In genomic region chr3:95785501-95785900, GRCm38 (mm10) we compare ENCODE assay signal across 21 mouse cellular contexts. TPM values are rescaled to one million over a fixed set of nuclear protein-coding genes. Genes with fewer than 3 reads are reported as not detected.
A peak's percentile ranks its signal among the peaks of the same experiment; 100 is the strongest.
DNase-seq lines count a peak whose midpoint lies in the region; ATAC-seq and TF ChIP-seq lines count a peak whose summit lies in the region.
"Had no signal": no experiment of that assay in that cellular context is flagged by ENCODE, and none has a peak within 500 bp of the region (broad histone marks: within the 10 kb centered on the region; RNA-seq: fewer than 3 reads in every experiment).

No protein-coding gene starts in this region.

- no peak overlapping the region for H3K9ac ChIP-seq in liver, embryonic 11.5 days (ENCODE audit: low read depth, low read length)
- no peak overlapping the region for H3K9ac ChIP-seq in liver, postnatal 0 days (replicated peaks)
- H3K9ac ChIP-seq in ES-E14 (ENCODE audit: insufficient read depth, low read depth, low read length, poor library complexity, severe bottlenecking), result no peak overlapping the region
- H3K9ac ChIP-seq: embryonic facial prominence, embryonic 12.5 days; forebrain, embryonic 13.5 days; forebrain, embryonic 15.5 days; forebrain, postnatal 0 days had no signal

- H3K4me3 ChIP-seq in liver, embryonic 11.5 days (ENCODE audit: low read depth, low read length), result no peak overlapping the region
- no peak overlapping the region for H3K4me3 ChIP-seq in liver, postnatal 0 days (ENCODE audit: low read depth, low read length)
- H3K4me3 ChIP-seq in ES-E14 (ENCODE audit: insufficient read depth in 1 of 2, low read depth in 1 of 2, low read length in 2 of 2, poor library complexity in 1 of 2, severe bottlenecking in 1 of 2), result no peak overlapping the region
- H3K4me3 ChIP-seq: embryonic facial prominence, embryonic 10.5 days; embryonic facial prominence, embryonic 12.5 days; forebrain, embryonic 13.5 days; forebrain, embryonic 15.5 days had no signal

- no peak overlapping the region for H3K27ac ChIP-seq in liver, embryonic 11.5 days (ENCODE audit: low read depth, low read length)
- no peak overlapping the region for H3K27ac ChIP-seq in liver, postnatal 0 days (ENCODE audit: low read depth)
- H3K27ac ChIP-seq in ES-E14 (ENCODE audit: insufficient read depth, low read depth, low read length, poor library complexity, severe bottlenecking), result no peak overlapping the region
- H3K27ac ChIP-seq: embryonic facial prominence, embryonic 10.5 days; embryonic facial prominence, embryonic 12.5 days; forebrain, embryonic 13.5 days; forebrain, embryonic 15.5 days had no signal

- in situ Hi-C loops in ES-E14 (cut with MboI; ENCODE audit: low sequenced_read_pairs in 2 of 2, unreplicated experiment in 2 of 2), result no loop called here

- TF ChIP-seq EP300 in liver, postnatal 0 days (IDR thresholded peaks at IDR 0.05; ENCODE audit: low read depth), result no peak

- DNase-seq in liver, embryonic 11.5 days (ENCODE audit: low spot score), result peak; percentile 22
- no peak for DNase-seq in liver, postnatal 0 days
- DNase-seq in ES-E14 (ENCODE audit: low read depth, low spot score), result no peak
- peak; percentile 83 for DNase-seq in Muller cell, postnatal 12 days (ENCODE audit: inconsistent ontology term)
- DNase-seq in ZHBTc4 (ENCODE audit: low read depth, low spot score), result peak; percentile 16
- DNase-seq in cerebellum, adult 9-10 months, result no peak
- no peak for DNase-seq in urinary bladder, postnatal 14 days (ENCODE audit: low spot score)
- DNase-seq: adrenal gland, adult 2 months; adrenal gland, postnatal 10 days; adrenal gland, postnatal 25 days; cerebellum, adult 11 months; cerebellum, adult 18-20 months; cerebellum, adult 8-10 months; cerebellum, postnatal 10 days; cerebellum, postnatal 25 days; forebrain, postnatal 0 days had no signal

- H3K9me3 ChIP-seq in liver, embryonic 11.5 days (ENCODE audit: control insufficient read depth, low read length), result no peaks in the 10 kb centered on the region
- no peaks in the 10 kb centered on the region for H3K9me3 ChIP-seq in liver, postnatal 0 days (ENCODE audit: low read length)
- H3K9me3 ChIP-seq in ES-E14 (ENCODE audit: control insufficient read depth, insufficient read depth, low read depth, low read length), result no peaks in the 10 kb centered on the region
- H3K9me3 ChIP-seq: embryonic facial prominence, embryonic 10.5 days; embryonic facial prominence, embryonic 12.5 days; forebrain, embryonic 13.5 days; forebrain, embryonic 15.5 days; G1E had no signal

- H3K4me2 ChIP-seq in liver, embryonic 11.5 days, result no peak overlapping the region
- H3K4me2 ChIP-seq in liver, postnatal 0 days (ENCODE audit: low read depth, low read length), result no peak overlapping the region
- H3K4me2 ChIP-seq: embryonic facial prominence, embryonic 12.5 days; forebrain, embryonic 13.5 days; forebrain, embryonic 15.5 days had no signal

- H3K4me1 ChIP-seq in liver, embryonic 11.5 days (replicated peaks; ENCODE audit: control insufficient read depth, insufficient read depth, low read length), result no peaks in the 10 kb centered on the region
- H3K4me1 ChIP-seq in liver, postnatal 0 days (ENCODE audit: insufficient read depth), result no peaks in the 10 kb centered on the region
- no peaks in the 10 kb centered on the region for H3K4me1 ChIP-seq in ES-E14 (ENCODE audit: control insufficient read depth in 2 of 2, insufficient read depth in 2 of 2, low read length in 2 of 2, poor library complexity in 1 of 2)
- H3K4me1 ChIP-seq: embryonic facial prominence, embryonic 10.5 days; embryonic facial prominence, embryonic 12.5 days; forebrain, embryonic 13.5 days; forebrain, embryonic 15.5 days had no signal

- 94% methylated on average over 4 of the region's 4 CpGs for WGBS in liver, embryonic 11.5 days
- 85% methylated on average over 4 of the region's 4 CpGs for WGBS in liver, postnatal 0 days (ENCODE audit: insufficient replicate concordance)

- H3K36me3 ChIP-seq in liver, embryonic 11.5 days (ENCODE audit: control insufficient read depth, insufficient read depth, low read length), result peaks cover 28% of the 10 kb centered on the region
- peaks cover 63% of the 10 kb centered on the region for H3K36me3 ChIP-seq in liver, postnatal 0 days (replicated peaks; ENCODE audit: insufficient read depth, low read length)
- peaks cover 12% of the 10 kb centered on the region for H3K36me3 ChIP-seq in ES-E14 (ENCODE audit: control insufficient read depth, insufficient read depth, low read length, poor library complexity, severe bottlenecking)

- no peaks in the 10 kb centered on the region for H3K27me3 ChIP-seq in liver, embryonic 11.5 days (replicated peaks; ENCODE audit: control insufficient read depth, insufficient read depth, low read length)
- no peaks in the 10 kb centered on the region for H3K27me3 ChIP-seq in liver, postnatal 0 days (ENCODE audit: insufficient read depth, low read length)
- H3K27me3 ChIP-seq: embryonic facial prominence, embryonic 12.5 days; forebrain, embryonic 13.5 days; forebrain, embryonic 15.5 days had no signal

- no peak for ATAC-seq in liver, embryonic 11.5 days (replicated peaks; ENCODE audit: low FRiP score)
- no peak for ATAC-seq in liver, postnatal 0 days
- ATAC-seq: forebrain, embryonic 13.5 days; forebrain, embryonic 15.5 days; forebrain, postnatal 0 days had no signal

- TF ChIP-seq CTCF in liver, postnatal 0 days (IDR thresholded peaks at IDR 0.05; ENCODE audit: low read depth), result no peak

TF ChIP-seq in ES-E14, 5 proteins besides CTCF, POLR2A, EP300 and RAD21:
- TF ChIP-seq MAFK (IDR thresholded peaks at IDR 0.05; ENCODE audit: insufficient read depth, low read depth, low read length), result peak; percentile 67
- no peak for TF ChIP-seq ZC3H11A (IDR thresholded peaks at IDR 0.05; ENCODE audit: borderline replicate concordance, low read depth, low read length)
- no peak for TF ChIP-seq CHD2 (IDR thresholded peaks at IDR 0.05; ENCODE audit: low read depth, low read length)

RNA-seq across cellular contexts. Expression of gene Tars2, which starts 25.5 kb away (rescaled TPM):
- 97.9 and 102 TPM in 2 replicates for polyA plus RNA-seq in liver, embryonic 11.5 days (2014; fragmentation: Nextera tagmentation; extraction: Ambion mirVana)
- 16.4 and 21.0 TPM in 2 replicates for polyA plus RNA-seq in liver, postnatal 0 days (2015; fragmentation: Nextera tagmentation; extraction: Ambion mirVana)
- 85.9 and 132 TPM in 2 replicates for total RNA-seq in ES-E14 (2012; rRNA removed)

RNA-seq across cellular contexts. Expression of gene Rprd2, which starts 33.2 kb away (rescaled TPM):
- polyA plus RNA-seq in liver, embryonic 11.5 days (2014; fragmentation: Nextera tagmentation; extraction: Ambion mirVana), result 18.8 and 18.9 TPM in 2 replicates
- polyA plus RNA-seq in liver, postnatal 0 days (2015; fragmentation: Nextera tagmentation; extraction: Ambion mirVana), result 7.1 and 8.2 TPM in 2 replicates
- total RNA-seq in ES-E14 (2012; rRNA removed), result 14.9 and 16.2 TPM in 2 replicates

RNA-seq across cellular contexts. Expression of gene Ecm1, which starts 46.1 kb away (rescaled TPM):
- 30.4 and 31.7 TPM in 2 replicates for polyA plus RNA-seq in liver, embryonic 11.5 days (2014; fragmentation: Nextera tagmentation; extraction: Ambion mirVana)
- polyA plus RNA-seq in liver, postnatal 0 days (2015; fragmentation: Nextera tagmentation; extraction: Ambion mirVana), result 81.2 and 90.1 TPM in 2 replicates
- 4.1 and 13.4 TPM in 2 replicates for total RNA-seq in ES-E14 (2012; rRNA removed)

Comparison
In these comparisons a context has a peak if more than half of its experiments do, and no peak if none do; other contexts are left out.
1. DNase-seq: peak in liver, embryonic 11.5 days (single experiment), Muller cell, postnatal 12 days (single experiment) and ZHBTc4 (single experiment); none in liver, postnatal 0 days (single experiment), ES-E14 (single experiment), cerebellum, adult 9-10 months (single experiment) and urinary bladder, postnatal 14 days (single experiment).